Mouse (Mus musculus) midbrain, embryonic 11.5 days (tissue): Measurements from ENCODE around the gene Flt3l. TPM values are rescaled to one million over a fixed set of nuclear protein-coding genes. Genes with fewer than 3 reads are reported as not detected.
"Not testable (repeated sequence)": the region's sequence is repeated elsewhere in the genome, so short reads cannot be mapped to it uniquely, and the experiment has no call there.

ENCODE experiments used
- ATAC-seq: fragments of 200-750 bp; cut with Nextera tagmentation; 2 replicates; pipeline ENCODE4 v1.8.0; 2017; ENCODE audit warnings: moderate TSS enrichment, moderate library complexity; ENCODE audit not compliant: low FRiP score
- DNase-seq: peaks from one replicate; pipeline ENCODE4 v3.0.0; 2015; ENCODE audit warnings: low spot score; ENCODE audit errors: missing footprints
- H3K27ac ChIP-seq: fragments of 300-500 bp; sonication (generic); 2 replicates; pipeline ENCODE4 v1.5.1; 2014; ENCODE audit warnings: low read depth, low read length
- H3K27me3 ChIP-seq: fragments of 300-500 bp; sonication (generic); 2 replicates; pipeline ENCODE4 v1.6.1; 2014; ENCODE audit warnings: mild to moderate bottlenecking, low read length, moderate library complexity, mixed read lengths; ENCODE audit not compliant: control insufficient read depth, insufficient read depth
- H3K36me3 ChIP-seq: fragments of 300-500 bp; sonication (generic); 2 replicates; pipeline ENCODE4 v1.6.1; 2014; ENCODE audit warnings: mild to moderate bottlenecking, low read length, moderate library complexity, mixed read lengths; ENCODE audit not compliant: control insufficient read depth, insufficient read depth
- H3K4me1 ChIP-seq: fragments of 300-500 bp; sonication (generic); 2 replicates; pipeline ENCODE4 v1.6.1; 2014; ENCODE audit warnings: low read length; ENCODE audit not compliant: control insufficient read depth, insufficient read depth
- H3K4me2 ChIP-seq: fragments of 300-500 bp; sonication (generic); 2 replicates; pipeline ENCODE4 v1.6.1; 2014; ENCODE audit warnings: mild to moderate bottlenecking, moderate library complexity
- H3K4me3 ChIP-seq: fragments of 300-500 bp; sonication (generic); 2 replicates; pipeline ENCODE4 v1.5.1; 2014; ENCODE audit warnings: low read depth, low read length
- H3K9ac ChIP-seq: fragments of 300-500 bp; sonication (generic); 2 replicates; pipeline ENCODE4 v1.6.1; 2014; ENCODE audit warnings: low read length
- H3K9me3 ChIP-seq: fragments of 300-500 bp; sonication (generic); 2 replicates; pipeline ENCODE4 v1.6.1; 2016; ENCODE audit warnings: low read length; ENCODE audit not compliant: control insufficient read depth
- WGBS: fragments of 180-500 bp; shearing (Covaris S2); extraction: QIAGEN DNeasy Blood & Tissue Kit; methylation state at CpG from one replicate; pipeline ENCODE4 v1.1.7; 2014; 5-methylcytosine and 5-hydroxymethylcytosine counted together
- polyA plus RNA-seq: library from polyadenylated mRNA; unstranded; fragments of >200 nt; fragmentation: Nextera tagmentation; extraction: Ambion mirVana; gene quantifications from 2 replicates; pipeline ENCODE4 v1.2.1, GENCODE M21; 2014

Flt3l gene
- polyA plus RNA-seq, 1 experiment from 2014 or later, result 0.97 TPM

GRCm38 (mm10) chr7:45131850-45132249 is 4.4 kb downstream of the Flt3l start:
- H3K36me3 ChIP-seq, result peaks cover 7% of the 10 kb centered on the region
- ATAC-seq, result no peak
- no peak overlapping the region for H3K4me2 ChIP-seq
- no peak for DNase-seq
- H3K9me3 ChIP-seq, result no peaks in the 10 kb centered on the region
- WGBS, result 83% methylated on average over 11 of the region's 11 CpGs
- peaks cover 9% of the 10 kb centered on the region; the same call in 1 of the 2 replicates for H3K27me3 ChIP-seq
- H3K4me3 ChIP-seq, result no peak overlapping the region
- H3K4me1 ChIP-seq, result peaks cover 15% of the 10 kb centered on the region
- H3K9ac ChIP-seq, result 0 out of 2 replicates have a peak overlapping the region, but pooled peaks have one; percentile 27
- H3K27ac ChIP-seq, result no peak overlapping the region

- peak overlapping the region; percentile 96 for H3K4me3 ChIP-seq
- H3K4me2 ChIP-seq, result peak overlapping the region; percentile 59
- no peaks in the 10 kb centered on the region for H3K9me3 ChIP-seq
- H3K9ac ChIP-seq, result peak overlapping the region; percentile 83
- peak overlapping the region; percentile 83 for H3K27ac ChIP-seq
- peaks cover 25% of the 10 kb centered on the region for H3K36me3 ChIP-seq
- H3K4me1 ChIP-seq, result peaks cover 24% of the 10 kb centered on the region
- no peak for ATAC-seq
- H3K27me3 ChIP-seq, result peaks cover under 1% of the 10 kb centered on the region; the same call in 1 of the 2 replicates
- 52% methylated on average over 15 of the region's 15 CpGs for WGBS
- peak; percentile 89 for DNase-seq
Observed at GRCm38 (mm10) chr7:45129776-45130512, 6.3 kb downstream of the Flt3l start.

- ATAC-seq (no peak), DNase-seq (no peak)
- Histone ChIP-seq H3K9ac (peak overlapping the region; percentile 83), H3K4me3 (peak overlapping the region; percentile 96), H3K27me3 (no peaks in the 10 kb centered on the region), H3K4me1 (peaks cover 26% of the 10 kb centered on the region), H3K36me3 (peaks cover 25% of the 10 kb centered on the region), H3K9me3 (no peaks in the 10 kb centered on the region), H3K4me2 (peak overlapping the region; percentile 59), H3K27ac (peak overlapping the region; percentile 83)
- under 1% methylated on average over 17 of the region's 17 CpGs for WGBS
Observed at GRCm38 (mm10) chr7:45129318-45129717, 6.9 kb downstream of the Flt3l start.

GRCm38 (mm10) chr7:45128624-45129246 is 7.5 kb downstream of the Flt3l start, which contains the start of gene Rpl13a:
Rpl13a (minus strand) TSS chr7:45128761.
- peak; percentile 93 for ATAC-seq
- peak; percentile 99 for DNase-seq
- H3K9me3 ChIP-seq, result no peaks in the 10 kb centered on the region
- peaks cover 25% of the 10 kb centered on the region for H3K36me3 ChIP-seq
- no peaks in the 10 kb centered on the region for H3K27me3 ChIP-seq
- WGBS, result under 1% methylated on average over 48 of the region's 48 CpGs
- peak within 1 kb of the TSS; percentile 96 for H3K4me3 ChIP-seq
- H3K9ac ChIP-seq, result peak within 1 kb of the TSS; percentile 100
- peaks cover 26% of the 10 kb centered on the region for H3K4me1 ChIP-seq
- peak within 1 kb of the TSS; percentile 64 for H3K4me2 ChIP-seq
- H3K27ac ChIP-seq, result peak within 1 kb of the TSS; percentile 87

- H3K9ac ChIP-seq, result peak overlapping the region; percentile 100
- H3K36me3 ChIP-seq, result peaks cover 29% of the 10 kb centered on the region
- H3K9me3 ChIP-seq, result no peaks in the 10 kb centered on the region
- peak overlapping the region; percentile 96 for H3K4me3 ChIP-seq
- H3K27ac ChIP-seq, result peak overlapping the region; percentile 87
- peak overlapping the region; percentile 64 for H3K4me2 ChIP-seq
- WGBS, result 3% methylated on average over 6 of the region's 6 CpGs
- DNase-seq (peak; percentile 89), ATAC-seq (no peak)
- peaks cover 32% of the 10 kb centered on the region for H3K4me1 ChIP-seq
- H3K27me3 ChIP-seq, result no peaks in the 10 kb centered on the region
Observed at GRCm38 (mm10) chr7:45127700-45128224, 8.5 kb downstream of the Flt3l start.

- Histone ChIP-seq H3K4me1 (peaks cover 33% of the 10 kb centered on the region), H3K9me3 (no peaks in the 10 kb centered on the region), H3K4me3 (peak overlapping the region; percentile 96), H3K9ac (peak overlapping the region; percentile 100), H3K27ac (peak overlapping the region; percentile 87), H3K36me3 (peaks cover 31% of the 10 kb centered on the region), H3K4me2 (peak overlapping the region; percentile 64), H3K27me3 (no peaks in the 10 kb centered on the region)
- WGBS, result 48% methylated on average over 21 of the region's 21 CpGs
- ATAC-seq (no peak), DNase-seq (no peak)
Observed at GRCm38 (mm10) chr7:45126844-45127699, 9.2 kb downstream of the Flt3l start.

GRCm38 (mm10) chr7:45126147-45126843 is 9.9 kb downstream of the Flt3l start:
- no peaks in the 10 kb centered on the region for H3K27me3 ChIP-seq
- peak overlapping the region; percentile 13 for H3K4me3 ChIP-seq
- H3K36me3 ChIP-seq, result peaks cover 39% of the 10 kb centered on the region
- peak overlapping the region; percentile 64 for H3K4me2 ChIP-seq
- ATAC-seq, result no peak
- H3K27ac ChIP-seq, result peak overlapping the region; percentile 16; the same call in 1 of the 2 replicates
- peak overlapping the region; percentile 100 for H3K9ac ChIP-seq
- H3K9me3 ChIP-seq, result no peaks in the 10 kb centered on the region
- no peak for DNase-seq
- WGBS, result 82% methylated on average over 17 of the region's 17 CpGs
- H3K4me1 ChIP-seq, result peaks cover 33% of the 10 kb centered on the region

GRCm38 (mm10) chr7:45125649-45126048 is 10.6 kb downstream of the Flt3l start:
- 58% methylated on average over 5 of the region's 5 CpGs for WGBS
- Histone ChIP-seq H3K27ac (peak overlapping the region; percentile 41), H3K36me3 (peaks cover 45% of the 10 kb centered on the region), H3K4me1 (peaks cover 33% of the 10 kb centered on the region)
- H3K4me2 ChIP-seq, H3K27me3 ChIP-seq, H3K9ac ChIP-seq, H3K4me3 ChIP-seq, H3K9me3 ChIP-seq, ATAC-seq: not testable (repeated sequence)
- DNase-seq, result peak; percentile 91
